Mouse (Mus musculus): ENCODE data around the gene Hdc.

Gene Hdc

DNA sequence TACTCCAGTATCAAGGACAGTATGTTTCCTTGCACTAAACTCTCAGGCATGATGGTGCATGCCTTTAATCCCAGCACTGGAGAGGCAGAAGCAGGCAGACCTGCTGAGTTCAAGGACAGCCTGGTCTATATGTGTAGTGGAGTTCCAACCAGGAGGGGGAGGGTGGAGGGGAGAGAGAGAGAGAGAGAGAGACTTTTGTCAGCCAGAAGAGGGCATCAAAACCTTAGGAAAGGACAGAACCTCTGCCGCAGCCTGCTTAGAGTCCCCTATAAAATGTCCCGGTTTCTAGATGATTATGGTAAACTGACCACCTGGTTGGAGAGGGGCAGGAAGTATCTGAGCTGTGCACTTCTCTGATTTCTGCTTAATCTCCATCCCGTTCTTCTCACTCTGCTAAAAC is 20.1 kb downstream of the Hdc start:
- DNase-seq = peak in 1 of 2 experiments; percentile 15

DNA sequence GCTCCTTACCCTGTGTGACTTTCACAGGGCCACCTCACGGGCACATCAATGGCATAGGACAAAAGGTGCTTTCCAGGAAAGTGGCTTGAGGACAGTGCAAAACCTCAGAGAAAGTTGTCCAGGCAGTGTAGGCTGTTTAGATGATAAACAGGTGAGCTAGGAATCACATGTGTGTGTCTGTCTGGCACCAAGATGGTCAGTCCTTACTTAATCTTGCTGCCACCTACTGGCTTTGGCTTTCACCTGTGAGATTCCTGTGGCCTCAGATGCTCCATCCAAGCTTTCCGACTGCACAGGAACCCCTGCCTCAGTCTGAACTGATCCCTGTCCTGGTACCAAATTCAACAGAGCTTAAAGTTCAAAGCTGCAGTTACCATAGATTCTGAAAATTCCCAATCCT is 20.7 kb downstream of the Hdc start:
- DNase-seq = no peak

DNA sequence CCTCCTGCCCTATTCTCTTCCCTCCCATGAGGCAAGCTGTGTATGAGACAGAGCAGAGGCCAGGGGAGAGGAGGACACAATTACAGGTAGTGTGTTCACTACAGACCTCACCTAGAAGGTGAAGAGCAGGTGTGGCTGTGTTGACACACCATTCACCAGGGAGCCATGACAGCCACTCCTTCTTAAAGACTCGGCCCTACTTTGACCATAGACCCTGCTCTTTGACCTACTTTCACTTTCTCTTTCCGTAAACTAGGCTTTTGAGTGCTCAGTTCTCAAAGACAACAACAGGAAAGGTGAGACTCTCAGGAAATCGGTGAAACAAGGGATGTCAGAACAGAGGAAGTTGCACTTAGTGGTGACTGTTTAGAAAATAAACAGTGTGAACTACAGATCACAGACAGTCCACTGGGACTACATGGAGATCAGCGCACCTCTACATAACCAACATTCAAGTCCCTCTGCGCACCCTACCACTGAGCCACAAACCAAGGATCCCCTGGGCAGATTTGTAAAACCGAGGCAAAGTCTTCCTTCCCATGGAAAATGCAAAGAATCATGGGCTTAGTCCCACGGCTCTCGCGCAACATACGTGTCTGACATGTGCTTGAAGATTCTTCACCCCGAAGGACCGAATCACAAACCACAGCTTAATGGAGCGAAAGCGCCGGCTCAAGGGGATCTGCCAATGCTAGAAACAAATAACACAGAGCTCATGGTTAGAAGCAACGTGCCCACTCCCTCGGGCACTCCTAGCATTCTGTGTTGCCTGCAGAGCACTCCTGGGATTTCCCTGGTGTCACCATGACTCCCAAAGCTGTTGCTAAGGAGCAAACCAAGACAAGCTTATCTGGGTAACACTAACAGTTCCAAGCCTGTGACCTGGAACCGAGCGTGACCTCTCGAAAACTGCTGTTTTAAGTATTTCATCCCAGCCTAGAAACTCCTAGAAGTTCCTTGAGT is 21.5 kb downstream of the Hdc start:
- no peak for DNase-seq

DNA sequence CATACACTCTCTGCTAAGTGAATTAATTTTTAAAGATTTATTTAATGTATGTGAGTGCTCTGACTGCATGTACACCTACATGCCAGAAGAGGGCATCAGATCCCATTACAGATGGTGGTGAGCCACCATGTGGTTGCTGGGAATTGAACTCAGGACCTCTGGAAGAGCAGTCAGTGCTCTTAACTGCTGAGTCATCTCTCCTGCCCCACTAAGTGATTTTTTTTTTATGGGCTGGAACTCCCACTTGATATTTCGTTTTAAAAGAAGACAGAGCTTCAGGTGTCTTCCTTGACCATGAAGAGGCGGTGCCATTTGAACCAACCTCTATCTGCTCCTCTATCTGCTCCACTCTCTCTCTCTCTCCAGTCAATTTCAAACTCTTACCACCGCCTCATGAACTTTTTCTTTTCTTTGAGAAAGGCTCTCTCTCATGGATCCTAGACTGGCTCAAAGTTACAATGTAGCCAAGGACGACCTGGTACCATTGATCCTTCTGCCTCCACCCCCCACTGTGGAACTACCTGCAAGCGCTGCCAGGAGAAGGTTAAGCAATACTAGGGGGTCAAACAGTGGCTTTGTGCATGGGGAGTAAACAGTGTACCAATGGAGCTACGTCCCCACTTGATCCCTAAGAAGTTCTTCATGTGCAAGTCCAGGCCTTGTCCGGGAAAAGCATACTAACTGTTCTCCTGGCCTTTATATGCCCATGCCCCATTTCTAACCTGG is 22.6 kb downstream of the Hdc start:
- DNase-seq = no peak

DNA sequence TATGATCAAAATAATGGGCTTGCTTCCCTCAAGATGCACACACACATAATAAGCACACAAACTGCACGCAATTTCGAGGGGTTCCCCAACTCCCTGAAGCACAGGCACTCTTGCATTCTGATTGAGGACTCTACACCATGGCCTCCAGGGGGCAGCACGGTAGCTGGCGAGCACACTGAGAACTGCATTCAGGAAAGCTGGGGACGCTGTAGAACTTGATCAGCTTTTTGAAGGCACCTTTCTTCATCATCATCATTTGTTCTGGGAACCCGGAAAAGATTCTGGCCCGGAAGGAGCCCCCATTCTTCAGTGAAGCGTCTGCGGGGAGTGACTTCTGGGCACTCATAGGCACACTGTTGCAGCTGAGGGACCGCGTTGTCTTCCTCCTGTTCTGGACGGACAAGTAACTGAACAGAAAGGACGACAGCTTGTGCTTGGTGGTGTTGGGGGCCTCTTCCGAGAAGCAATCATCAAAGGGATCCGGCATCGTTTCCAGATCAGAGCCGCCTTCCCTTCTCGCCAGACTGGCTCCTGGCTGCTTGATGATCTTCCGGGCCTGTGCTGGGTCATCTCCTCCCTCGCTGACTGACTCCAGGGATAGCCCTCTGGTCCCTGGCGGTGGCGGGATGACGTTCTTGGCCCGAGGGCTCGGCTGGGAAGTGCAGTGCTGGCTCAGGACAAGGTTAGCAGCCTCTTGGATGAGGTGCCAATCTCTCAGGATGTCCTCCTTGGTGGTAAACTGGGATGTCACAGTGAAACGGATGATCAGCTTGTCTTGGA is 25.1 kb downstream of the Hdc start:
- DNase-seq = peak; percentile 78 to 87

DNA sequence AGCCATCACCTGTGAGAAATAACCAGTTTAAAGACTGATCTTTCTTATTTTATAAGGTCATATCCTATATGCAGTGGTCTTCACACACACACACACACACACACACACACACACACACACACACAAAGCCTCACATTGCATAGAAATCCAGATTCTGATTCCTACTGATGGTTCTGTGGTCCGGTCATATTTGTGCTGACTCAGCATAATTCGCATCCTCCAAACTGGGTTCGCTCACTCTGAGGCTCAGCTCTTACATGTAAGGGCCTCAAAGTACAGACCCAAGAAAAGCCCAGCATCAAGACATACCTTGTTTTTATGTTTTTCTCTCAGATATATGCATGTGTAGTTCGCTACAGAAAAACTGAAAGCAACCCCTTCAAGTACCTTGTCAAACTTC is 27.8 kb downstream of the Hdc start:
- no peak for DNase-seq

DNA sequence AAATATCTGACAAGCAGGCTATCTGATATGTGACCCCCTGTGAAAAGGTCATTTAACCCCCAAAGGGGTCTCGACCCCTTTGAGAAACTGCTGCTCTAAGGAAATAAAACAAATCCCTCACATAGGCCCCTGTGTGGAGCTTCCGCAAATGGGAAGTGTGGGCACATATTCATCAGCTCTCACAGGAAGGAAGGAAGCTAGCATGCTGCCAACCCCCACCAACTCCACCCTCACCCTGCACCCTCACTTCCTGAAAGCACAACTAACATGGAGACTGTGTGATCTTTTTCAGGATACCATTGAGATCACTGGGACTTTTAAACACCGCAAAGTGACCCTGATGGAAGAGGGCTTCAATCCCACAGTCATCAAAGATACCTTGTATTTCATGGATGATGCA is 31.6 kb downstream of the Hdc start:
- no peak for DNase-seq

DNA sequence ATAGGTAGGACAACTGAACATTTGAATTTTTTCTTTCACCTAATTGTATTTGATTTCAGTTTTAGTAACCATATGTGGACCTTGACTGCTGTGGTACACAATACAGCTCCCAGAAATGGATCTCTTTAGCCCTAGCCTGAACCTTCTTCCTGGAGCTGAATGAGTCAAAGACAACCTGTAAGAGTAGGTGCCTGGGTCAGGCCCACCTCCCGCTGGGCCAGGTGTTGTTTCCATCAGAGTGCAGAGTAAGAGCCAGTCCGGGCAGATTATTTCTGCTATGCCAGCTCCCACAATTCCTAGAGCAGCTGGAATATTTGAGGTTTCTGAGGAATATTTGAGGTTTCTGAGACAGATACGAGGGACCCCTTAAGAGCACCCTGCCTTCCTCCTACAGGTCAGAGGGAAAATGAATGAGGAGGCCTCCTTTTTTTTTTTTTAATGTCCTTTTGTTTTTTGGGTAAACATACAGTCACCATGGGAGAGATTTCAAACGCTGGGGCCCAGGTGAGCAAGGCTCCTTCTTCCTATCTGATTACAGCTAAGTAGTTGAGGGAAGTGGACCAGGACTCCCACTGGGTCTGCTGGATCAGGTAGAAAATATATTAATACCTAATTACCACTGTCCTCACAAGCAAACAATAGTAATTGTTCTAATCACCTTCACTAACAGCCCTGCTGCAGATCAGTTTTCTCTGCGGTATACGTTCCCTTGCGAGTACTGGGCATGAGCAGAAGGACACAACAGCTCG is 34.3 kb downstream of the Hdc start:
- DNase-seq = no peak

DNA sequence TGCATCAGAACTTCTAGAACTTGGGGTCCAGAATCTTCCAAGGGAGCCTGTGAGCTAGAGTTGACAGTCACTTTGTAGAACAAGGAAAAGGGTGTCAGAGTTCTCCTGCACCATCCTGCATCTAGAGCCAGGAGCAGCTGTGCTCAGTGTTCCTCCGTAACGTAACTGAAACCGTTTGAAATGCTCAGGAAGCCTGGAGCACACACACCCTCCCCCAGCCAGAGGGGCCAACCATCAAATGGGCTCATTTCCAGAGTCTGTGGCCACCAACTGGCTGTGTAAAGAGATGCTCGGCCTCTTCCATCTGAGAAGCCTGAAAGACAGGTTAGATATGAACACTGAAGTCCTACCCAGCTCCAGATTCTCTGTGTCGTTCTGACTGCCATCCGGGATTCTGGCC is 35.1 kb downstream of the Hdc start:
- no peak for DNase-seq

DNA sequence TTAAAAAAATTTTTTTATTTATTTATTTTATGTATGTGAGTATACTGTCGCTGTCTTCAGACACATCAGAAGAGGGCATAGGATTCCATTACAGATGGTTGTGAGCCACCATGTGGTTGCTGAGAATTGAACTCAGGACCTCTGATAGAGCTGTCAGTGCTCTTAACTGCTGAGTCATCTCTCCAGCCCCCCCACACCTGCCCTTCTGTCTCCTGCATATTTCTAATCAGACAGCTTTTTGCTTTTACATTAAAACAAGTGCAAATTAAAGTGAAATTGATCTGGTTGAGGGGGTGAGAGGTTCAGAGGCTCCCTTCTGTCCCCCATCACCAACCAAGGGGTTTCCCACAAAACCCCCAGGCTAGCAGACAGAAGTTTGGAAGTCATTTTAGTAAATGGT is 39.8 kb downstream of the Hdc start:
- DNase-seq = no peak

DNA sequence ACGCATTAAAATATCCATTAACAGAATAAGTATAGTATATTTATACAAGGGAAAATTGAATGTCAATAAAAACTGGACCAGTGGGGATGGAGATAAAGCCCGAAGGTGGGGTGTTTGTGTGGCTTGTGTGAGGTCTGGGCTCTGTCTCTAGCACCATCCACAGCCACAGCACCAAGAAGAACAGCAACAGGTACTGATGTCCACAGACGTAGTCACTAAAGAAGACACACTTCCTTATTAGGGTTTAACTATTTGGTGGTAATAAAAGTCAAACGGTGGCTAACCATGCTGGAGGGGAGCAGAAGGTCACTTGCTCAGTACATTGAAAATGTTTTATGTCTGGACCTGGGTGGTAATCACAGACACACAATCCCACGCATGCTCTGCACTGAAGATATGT is 41.7 kb downstream of the Hdc start:
- no peak for DNase-seq

DNA sequence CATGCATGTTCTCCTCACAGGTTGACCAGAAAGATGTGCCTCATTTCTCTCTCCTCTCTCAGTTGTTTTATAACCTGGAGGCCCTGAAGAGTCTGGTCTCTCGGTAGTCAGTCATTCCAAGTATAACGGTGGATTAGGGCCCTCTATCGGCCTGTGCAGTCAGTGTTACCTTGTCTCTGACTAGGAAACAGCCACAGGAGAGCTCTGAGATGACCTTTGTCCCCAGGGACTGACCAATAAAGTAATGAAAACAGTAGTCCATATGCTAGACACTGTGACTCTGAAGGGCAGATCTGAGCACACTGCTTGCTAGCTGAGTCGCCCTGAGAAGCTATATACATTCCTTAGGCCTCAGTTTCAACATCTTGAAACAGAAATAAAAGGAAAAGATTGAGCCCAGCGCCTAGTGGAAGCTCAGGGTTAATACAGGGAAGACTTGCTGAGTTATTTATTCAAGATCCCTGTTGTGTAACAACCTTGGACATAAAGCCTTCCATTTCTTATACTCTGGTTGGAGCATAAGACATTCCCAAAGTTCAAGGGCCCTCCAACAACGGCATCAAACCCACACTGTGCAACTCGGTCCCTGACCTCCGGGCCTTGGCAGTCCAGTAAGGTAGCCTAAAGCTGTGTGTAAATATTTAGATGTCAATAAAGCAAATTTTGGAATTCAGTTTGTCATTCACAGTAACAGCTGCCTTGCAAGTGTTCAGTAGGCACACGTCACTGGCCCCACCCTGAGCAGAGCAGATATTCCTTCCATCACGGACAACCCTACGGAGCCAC is 43.5 kb downstream of the Hdc start:
- DNase-seq = no peak

DNA sequence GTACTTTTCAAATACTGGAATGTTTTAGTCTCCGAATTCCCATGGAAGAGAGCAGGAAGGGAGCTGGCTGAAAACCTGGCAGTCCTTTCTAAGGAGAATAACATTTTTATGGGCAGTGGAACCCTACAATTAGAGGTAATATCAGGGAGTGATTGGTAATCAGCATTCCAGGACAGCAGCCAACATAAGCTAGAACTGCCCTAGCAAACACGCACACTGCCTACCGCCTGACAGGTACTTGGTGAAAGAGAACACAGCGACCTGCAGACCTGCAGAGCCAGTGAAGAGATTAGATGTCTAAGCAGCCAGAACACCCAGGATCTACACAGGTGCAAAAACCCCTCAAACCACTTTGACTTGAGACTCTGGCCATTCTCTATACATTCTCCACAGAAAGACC is 46.4 kb downstream of the Hdc start:
- DNase-seq = no peak

DNA sequence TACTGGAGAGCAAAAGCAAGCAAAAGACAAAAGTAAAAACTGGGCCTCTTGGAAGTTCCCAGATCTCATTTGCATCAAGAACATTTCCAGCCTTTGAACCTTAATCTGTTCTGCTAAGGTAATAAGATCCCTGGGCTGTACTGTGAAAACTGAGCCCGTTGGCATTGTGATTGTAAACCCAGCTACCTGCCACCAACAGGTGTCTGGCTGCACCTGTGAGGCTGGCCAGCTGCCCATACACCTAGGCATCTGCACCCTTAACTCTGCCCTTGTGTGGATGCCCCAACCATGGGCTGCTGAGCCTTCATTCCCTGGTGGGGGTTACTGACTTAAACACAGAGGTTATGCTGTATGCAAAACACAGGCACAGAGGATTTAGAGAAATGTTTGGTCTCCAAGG is 46.9 kb downstream of the Hdc start:
- no peak for DNase-seq

DNA sequence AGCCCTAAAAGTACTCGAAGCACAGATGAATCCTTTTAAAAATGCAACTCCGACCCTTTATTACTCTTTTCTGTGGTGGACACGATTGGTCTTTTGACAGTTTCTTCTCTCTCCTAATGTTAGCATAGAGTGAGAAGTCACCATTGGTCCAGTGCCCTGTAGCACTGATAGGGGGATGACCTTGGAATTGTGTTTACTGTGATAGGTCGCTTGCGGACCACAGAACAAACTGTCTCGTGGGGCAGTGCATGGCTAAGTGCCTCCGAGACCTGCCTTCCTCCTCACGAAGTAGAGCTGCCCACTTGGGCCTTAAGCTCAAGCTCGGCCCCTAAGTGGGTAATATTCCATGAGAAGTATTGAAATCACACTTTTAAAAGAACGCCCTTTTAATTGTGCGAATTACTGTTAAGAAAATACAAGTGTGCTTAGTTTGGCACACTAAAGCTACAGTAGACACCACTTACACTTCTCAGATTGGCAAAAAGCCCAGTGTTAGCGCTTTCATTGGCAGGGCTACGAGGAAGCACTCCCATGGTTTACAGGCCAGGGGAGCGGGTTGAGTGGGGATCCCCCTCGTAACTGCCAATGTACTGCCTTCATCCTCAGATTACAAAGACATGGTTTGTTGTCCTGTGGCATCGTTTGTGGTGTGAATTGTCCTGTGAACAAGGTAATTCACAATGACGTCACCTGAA is 55.5 kb downstream of the Hdc start:
- DNase-seq = peak in 1 of 2 experiments; percentile 17

DNA sequence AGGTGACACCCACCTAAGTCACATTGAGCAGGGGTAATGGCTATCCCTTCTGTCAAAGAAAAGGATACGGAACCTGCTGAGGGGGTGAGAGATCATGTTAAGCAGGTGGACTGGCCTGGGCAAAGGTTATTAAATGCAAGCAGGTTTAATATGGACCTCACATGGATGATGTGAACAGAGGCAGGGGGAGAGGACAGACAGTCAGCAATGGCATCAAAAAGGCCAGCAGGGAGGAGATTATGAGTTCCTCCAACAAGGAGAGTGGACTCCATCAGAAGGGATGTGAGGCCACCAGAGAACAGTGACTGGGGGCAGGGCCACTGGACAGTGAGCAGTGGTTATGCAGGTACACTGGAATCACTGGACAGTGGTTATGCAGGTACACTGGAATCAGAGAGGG is 59.0 kb downstream of the Hdc start:
- no peak for DNase-seq

DNA sequence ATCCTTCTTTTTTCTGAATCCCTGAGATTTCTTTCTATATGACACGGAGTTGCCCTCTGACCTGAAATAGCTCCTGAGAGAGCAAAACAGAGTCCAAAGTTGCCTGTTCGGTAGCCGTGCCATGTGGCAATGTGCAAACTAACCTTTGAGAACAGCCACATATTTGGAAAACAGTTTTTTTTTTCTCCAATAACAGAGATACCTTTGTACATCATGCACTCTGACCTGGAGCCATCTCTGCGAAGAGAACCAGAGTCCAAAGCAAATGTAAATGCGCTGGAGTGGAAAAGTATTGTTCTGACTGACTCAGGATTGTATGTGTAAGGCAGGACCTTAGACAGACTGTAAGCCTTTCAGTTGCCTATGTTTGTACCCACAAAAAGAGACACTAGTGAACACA is 63.6 kb downstream of the Hdc start:
- DNase-seq = no peak

DNA sequence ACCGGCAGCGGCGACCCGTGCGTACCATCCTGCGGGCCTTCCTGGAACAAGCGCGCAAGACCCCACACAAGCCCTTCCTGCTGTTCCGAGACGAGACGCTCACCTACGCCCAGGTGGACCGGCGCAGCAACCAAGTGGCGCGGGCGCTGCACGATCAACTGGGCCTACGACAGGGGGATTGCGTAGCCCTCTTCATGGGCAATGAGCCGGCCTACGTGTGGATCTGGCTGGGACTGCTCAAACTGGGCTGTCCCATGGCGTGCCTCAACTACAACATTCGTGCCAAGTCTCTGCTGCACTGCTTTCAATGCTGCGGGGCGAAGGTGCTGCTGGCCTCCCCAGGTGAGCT is 65.8 kb downstream of the Hdc start:
- DNase-seq = no peak

DNA sequence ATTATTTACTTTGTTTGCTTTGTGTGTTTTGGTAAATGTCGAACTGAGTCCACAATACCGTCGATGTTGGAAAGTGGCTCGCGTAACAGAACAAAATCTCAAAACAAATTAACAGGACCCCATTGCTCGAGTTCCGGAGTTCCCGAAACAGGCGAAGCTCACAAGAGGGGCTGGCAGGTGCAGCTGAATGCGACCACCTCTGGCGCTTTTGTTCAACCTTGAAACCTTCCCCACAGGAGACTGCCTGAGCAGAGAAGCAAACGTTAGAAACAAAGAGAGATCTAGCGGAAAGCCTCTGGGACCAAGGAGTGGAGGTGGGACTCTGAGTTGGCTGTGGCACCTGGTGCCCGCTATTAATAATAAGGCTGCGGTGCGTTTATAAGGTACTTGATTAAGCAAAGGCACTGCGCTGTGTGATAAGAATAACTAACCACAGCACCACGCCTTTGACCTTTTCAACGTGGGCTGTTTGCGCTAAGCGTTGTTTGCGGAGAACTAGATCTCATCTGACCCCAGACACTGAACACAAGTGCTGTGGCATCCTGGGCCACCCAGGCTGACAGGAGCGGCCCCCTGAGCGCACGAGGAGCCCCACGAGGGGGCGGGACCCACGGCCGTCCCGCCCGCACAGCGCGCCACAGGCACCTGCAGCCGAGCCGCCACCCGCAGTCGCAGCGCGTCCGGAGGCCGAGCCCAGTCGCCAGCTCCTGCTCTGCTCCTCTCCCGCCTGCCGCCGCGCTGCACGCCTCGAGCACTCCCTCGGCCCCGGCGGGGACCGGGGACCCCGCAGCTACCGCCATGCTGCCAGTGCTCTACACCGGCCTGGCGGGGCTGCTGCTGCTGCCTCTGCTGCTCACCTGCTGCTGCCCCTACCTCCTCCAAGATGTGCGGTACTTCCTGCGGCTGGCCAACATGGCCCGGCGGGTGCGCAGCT is 66.5 kb downstream of the Hdc start, which contains the start of gene Slc27a2:
Gene Slc27a2, plus strand, starts transcription at position 51 of the 934 bp plus-strand sequence.
- DNase-seq = peak; percentile 32 to 45

DNA sequence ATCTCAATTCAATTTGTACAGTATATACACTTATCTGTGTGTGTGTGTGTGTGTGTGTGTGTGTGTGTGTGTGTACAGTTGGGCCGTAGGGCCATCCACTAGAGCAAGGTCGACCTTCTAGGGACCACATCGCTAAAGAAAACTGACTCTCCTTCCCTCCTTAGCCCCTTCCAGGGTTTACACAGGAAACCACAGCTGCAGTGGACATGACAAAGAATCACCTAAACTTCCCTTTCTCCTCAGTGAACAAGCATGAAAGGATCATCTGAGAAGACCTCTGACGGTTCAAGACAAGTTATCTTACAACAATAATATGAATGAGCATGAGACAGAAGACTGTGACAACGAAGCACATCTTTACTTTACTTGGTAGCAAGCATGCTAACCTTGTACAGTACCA is 67.2 kb downstream of the Hdc start:
- DNase-seq = no peak
